Mouse (Mus musculus) C2C12 (cell line): ENCODE measurements around the gene Srrt. TPM values are rescaled to one million over a fixed set of nuclear protein-coding genes. Genes with fewer than 3 reads are reported as not detected.
A peak's percentile ranks its signal among the peaks of the same experiment; 100 is the strongest.

Experiments used
- H3K27me3 ChIP-seq: one replicate; pipeline ENCODE4 v1.6.1; 2011; ENCODE audit not compliant: control insufficient read depth, insufficient read depth, insufficient read length
- H3K36me3 ChIP-seq: one replicate; pipeline ENCODE4 v1.6.1; 2011; ENCODE audit not compliant: control insufficient read depth, insufficient read depth
- H3K4me3 ChIP-seq: one replicate; pipeline ENCODE4 v1.5.1; 2011; ENCODE audit warnings: mild to moderate bottlenecking, control low read depth; ENCODE audit not compliant: poor library complexity, insufficient read depth, severe bottlenecking
- H3K79me2 ChIP-seq: one replicate; pipeline ENCODE4 v1.6.1; 2011; ENCODE audit not compliant: control insufficient read depth, insufficient read depth
- H3K79me3 ChIP-seq: one replicate; pipeline ENCODE4 v1.6.1; 2011; ENCODE audit warnings: low read depth, control low read depth
- H3ac ChIP-seq: one replicate; pipeline ENCODE3; 2011; ENCODE audit warnings: low read depth; ENCODE audit not compliant: control insufficient read depth, insufficient read length
- CEBPB ChIP-seq: IDR thresholded peaks from one replicate; pipeline ENCODE4 v1.6.1; 2011; ENCODE audit warnings: low read depth, mild to moderate bottlenecking, control low read depth, moderate library complexity
- CTCF ChIP-seq: IDR thresholded peaks from one replicate; pipeline ENCODE4 v1.5.1; 2011; ENCODE audit not compliant: control insufficient read depth, insufficient read depth, insufficient read length
- FOSL1 ChIP-seq: IDR thresholded peaks from one replicate; pipeline ENCODE4 v1.8.0; 2011; ENCODE audit warnings: mild to moderate bottlenecking, low read length; ENCODE audit not compliant: poor library complexity, insufficient read depth, severe bottlenecking
- MAX ChIP-seq: IDR thresholded peaks from one replicate; pipeline ENCODE4 v1.6.1; 2011; ENCODE audit warnings: mild to moderate bottlenecking, control low read depth
- MYOD1 ChIP-seq: IDR thresholded peaks from one replicate; pipeline ENCODE4 v1.6.1; 2011; ENCODE audit warnings: low read depth; ENCODE audit not compliant: control insufficient read depth, insufficient read length
- MYOG ChIP-seq: IDR thresholded peaks from one replicate; pipeline ENCODE4 v1.6.1; 2011; ENCODE audit not compliant: control insufficient read depth, insufficient read length; ENCODE audit errors: extremely low read depth
- USF1 ChIP-seq: IDR thresholded peaks from one replicate; pipeline ENCODE4 v1.6.1; 2011; ENCODE audit warnings: low read depth, mild to moderate bottlenecking, control low read depth, moderate library complexity
- polyA plus RNA-seq: library from polyadenylated mRNA; unstranded; fragments of >200 nt; fragmentation: generic; extraction: Trizol; gene quantifications from one replicate; pipeline ENCODE4 v1.2.1, GENCODE M21; 2012; ENCODE audit warnings: missing spikeins

The Srrt gene
- polyA plus RNA-seq, 1 experiment: 130 TPM

- H3K79me2 ChIP-seq: no peaks in the 10 kb centered on the region
- TF ChIP-seq CEBPB (no peak), FOSL1 (no peak), MAX (no peak), MYOG (no peak), CTCF (no peak), USF1 (no peak), MYOD1 (no peak)
- no peak overlapping the region for H3K4me3 ChIP-seq
- no peak overlapping the region for H3ac ChIP-seq
- H3K79me3 ChIP-seq: no peaks in the 10 kb centered on the region
- no peaks in the 10 kb centered on the region for H3K27me3 ChIP-seq
- no peaks in the 10 kb centered on the region for H3K36me3 ChIP-seq
These were observed 32.0 kb upstream of the Srrt start for GRCm38 (mm10) chr5:137339290-137339979.

GRCm38 (mm10) chr5:137338663-137339289 is 31.3 kb upstream of the Srrt start:
- TF ChIP-seq CEBPB (no peak), MAX (no peak), MYOD1 (no peak), FOSL1 (no peak), USF1 (no peak), CTCF (no peak), MYOG (no peak)
- Histone ChIP-seq H3ac (peak overlapping the region; percentile 68), H3K79me3 (no peaks in the 10 kb centered on the region), H3K36me3 (no peaks in the 10 kb centered on the region), H3K27me3 (no peaks in the 10 kb centered on the region), H3K79me2 (no peaks in the 10 kb centered on the region), H3K4me3 (no peak overlapping the region)

DNA sequence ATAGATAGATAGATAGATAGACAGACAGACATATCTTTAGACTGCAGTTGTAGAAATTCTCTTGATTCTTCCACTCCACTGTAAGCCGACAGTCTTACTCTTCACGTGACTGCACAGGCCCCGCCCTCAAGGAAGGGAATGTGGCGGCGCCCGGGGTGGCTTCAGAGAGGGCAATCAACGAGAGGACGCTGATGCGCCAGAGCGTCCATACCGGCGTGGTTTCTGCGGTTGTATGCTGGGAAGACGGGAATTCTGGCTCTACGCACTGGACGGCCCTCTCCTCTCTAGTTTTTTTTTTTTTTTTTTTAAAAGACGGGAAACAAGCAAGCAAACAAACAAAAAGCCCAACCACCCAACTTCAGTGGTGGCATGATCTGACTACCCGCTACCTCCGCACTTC is 30.8 kb upstream of the Srrt start:
- TF ChIP-seq CEBPB (no peak), USF1 (peak; percentile 99)
- no peaks in the 10 kb centered on the region for H3K36me3 ChIP-seq
- H3K27me3 ChIP-seq: no peaks in the 10 kb centered on the region
- no peaks in the 10 kb centered on the region for H3K79me3 ChIP-seq
- peak overlapping the region; percentile 68 for H3ac ChIP-seq
- no peak overlapping the region for H3K4me3 ChIP-seq
- H3K79me2 ChIP-seq: no peaks in the 10 kb centered on the region

DNA sequence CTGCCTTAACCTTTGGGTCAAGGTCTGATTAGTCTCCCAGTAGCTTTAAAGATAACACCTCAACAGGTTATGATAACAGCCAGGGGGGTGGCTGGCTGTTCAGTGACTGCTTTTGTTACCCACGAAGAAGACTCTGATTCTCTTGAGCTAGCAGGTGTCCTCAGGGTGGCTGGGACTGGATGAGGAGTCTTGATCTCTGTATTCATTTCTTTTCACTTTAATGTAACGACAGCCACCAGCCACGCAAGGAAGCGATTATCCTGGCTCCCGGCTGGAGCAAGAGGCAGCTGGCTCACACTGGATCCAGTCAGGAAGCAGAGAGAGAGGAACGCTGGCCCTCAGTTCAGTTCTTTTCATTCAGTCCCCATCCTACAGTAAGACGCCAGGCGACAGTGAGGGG is 29.7 kb upstream of the Srrt start:
- H3ac ChIP-seq: no peak overlapping the region
- no peaks in the 10 kb centered on the region for H3K79me3 ChIP-seq
- H3K4me3 ChIP-seq: no peak overlapping the region
- no peaks in the 10 kb centered on the region for H3K79me2 ChIP-seq
- TF ChIP-seq CTCF (no peak), FOSL1 (no peak), MAX (no peak), CEBPB (no peak), USF1 (no peak), MYOG (no peak), MYOD1 (no peak)
- H3K27me3 ChIP-seq: no peaks in the 10 kb centered on the region
- H3K36me3 ChIP-seq: no peaks in the 10 kb centered on the region

DNA sequence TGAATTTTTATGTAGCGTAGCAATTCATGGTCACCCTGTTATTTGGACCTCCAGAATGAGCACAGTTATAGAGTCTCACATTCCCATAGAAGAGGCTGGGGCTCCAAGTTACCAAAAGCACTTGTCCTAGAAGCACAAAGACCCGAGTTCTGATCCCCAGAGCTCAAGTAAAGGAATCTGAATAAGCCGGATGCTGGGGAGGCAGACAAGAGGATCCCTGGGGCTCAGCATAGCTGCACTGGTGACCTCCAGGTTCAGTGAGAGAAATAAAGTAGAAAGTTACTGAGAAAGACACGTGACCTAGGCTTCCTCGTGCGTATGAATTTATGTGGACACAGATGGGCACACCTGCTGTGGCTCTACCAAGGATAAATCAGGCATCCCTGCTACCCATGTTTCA is 27.6 kb upstream of the Srrt start:
- H3K79me2 ChIP-seq: no peaks in the 10 kb centered on the region
- H3K79me3 ChIP-seq: no peaks in the 10 kb centered on the region
- TF ChIP-seq CEBPB (no peak), FOSL1 (no peak), CTCF (no peak), MYOG (no peak), MAX (no peak), MYOD1 (no peak), USF1 (no peak)
- no peaks in the 10 kb centered on the region for H3K27me3 ChIP-seq
- no peak overlapping the region for H3ac ChIP-seq
- no peak overlapping the region for H3K4me3 ChIP-seq
- H3K36me3 ChIP-seq: no peaks in the 10 kb centered on the region

DNA sequence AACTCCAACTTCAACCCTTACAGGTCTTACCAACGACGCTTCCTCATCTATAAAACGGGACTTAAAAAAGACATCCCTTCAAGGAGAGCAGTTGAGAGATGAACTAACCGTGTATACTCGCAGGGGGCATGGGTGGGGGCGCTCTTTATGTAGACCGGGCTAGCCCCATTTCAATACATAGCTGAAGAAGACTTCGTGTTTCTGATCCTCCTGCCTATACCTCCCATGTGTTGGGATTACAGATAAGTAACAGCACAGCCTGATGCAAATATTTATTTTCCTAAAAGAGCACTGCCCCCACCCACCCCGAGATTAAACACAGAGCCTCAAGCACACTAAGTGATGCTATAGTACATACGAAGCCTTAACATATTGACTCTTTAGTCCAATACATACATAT is 26.8 kb upstream of the Srrt start:
- no peak overlapping the region for H3K4me3 ChIP-seq

More for the DNA sequence above, 26.8 kb upstream of the Srrt start:
- no peak for TF ChIP-seq MYOD1
- TF ChIP-seq USF1: no peak
- no peak for TF ChIP-seq CTCF
- no peak for TF ChIP-seq FOSL1
- TF ChIP-seq CEBPB: no peak
- TF ChIP-seq MAX: no peak
- TF ChIP-seq MYOG: no peak
- Histone ChIP-seq H3K79me3 (no peaks in the 10 kb centered on the region), H3K79me2 (no peaks in the 10 kb centered on the region), H3K36me3 (no peaks in the 10 kb centered on the region), H3K27me3 (no peaks in the 10 kb centered on the region), H3ac (no peak overlapping the region)
